Mouse (Mus musculus) CH12.LX (cell line): ENCODE measurements around the gene Rplp0. TPM values are rescaled to one million over a fixed set of nuclear protein-coding genes. Genes with fewer than 3 reads are reported as not detected.

ENCODE experiments used
- DNase-seq: peaks from one replicate; pipeline ENCODE4 v3.0.0-alpha.2; 2013; ENCODE audit errors: extremely low read depth
- H3K27ac ChIP-seq: 2 replicates; pipeline ENCODE4 v1.5.1; 2012; ENCODE audit warnings: low read depth, mild to moderate bottlenecking, control low read depth, moderate library complexity; ENCODE audit not compliant: insufficient read depth
- H3K27me3 ChIP-seq: replicated peaks from 2 replicates; pipeline ENCODE3; 2012; ENCODE audit warnings: inconsistent platforms
- H3K36me3 ChIP-seq, 2 experiments: replicated peaks in 1 of 2; 2 replicates each; pipeline versions ENCODE3 to v1.6.1; 2012; ENCODE audit warnings: inconsistent platforms in 1 of 2, low read length in 1 of 2, mild to moderate bottlenecking in 1 of 2, mixed read lengths in 1 of 2, moderate library complexity in 1 of 2; ENCODE audit not compliant: control insufficient read depth in 1 of 2, insufficient read depth in 1 of 2
- H3K4me1 ChIP-seq, 2 experiments: 2 replicates each; pipeline ENCODE4 v1.6.1; 2012; ENCODE audit warnings: inconsistent platforms in 1 of 2, moderate library complexity in 1 of 2; ENCODE audit not compliant: insufficient read depth in 2 of 2, control insufficient read depth in 1 of 2
- H3K4me2 ChIP-seq: 2 replicates; pipeline ENCODE4 v1.6.1; 2012; ENCODE audit warnings: low read depth, mild to moderate bottlenecking, control low read depth; ENCODE audit not compliant: poor library complexity, insufficient read depth, severe bottlenecking
- H3K4me3 ChIP-seq, 3 experiments: fragments of 150-350 bp in 1 of 3; sonication (generic) in 1 of 3; replicated peaks in 1 of 3; 2 replicates each; pipeline versions ENCODE3 to v1.5.1; 2011 to 2012; ENCODE audit warnings: low read depth in 2 of 3, low read length in 2 of 3, mild to moderate bottlenecking in 2 of 3, moderate library complexity in 2 of 3, control low read depth in 1 of 3, improper control_type of control experiment in 1 of 3, inconsistent platforms in 1 of 3, mixed read lengths in 1 of 3; ENCODE audit not compliant: poor library complexity in 1 of 3
- H3K79me2 ChIP-seq: replicated peaks from 2 replicates; pipeline ENCODE4 v1.6.1; 2012; ENCODE audit warnings: mild to moderate bottlenecking, moderate library complexity; ENCODE audit not compliant: control insufficient read depth, poor library complexity, insufficient read depth, severe bottlenecking; ENCODE audit errors: extremely low read depth
- H3K9ac ChIP-seq: 2 replicates; pipeline ENCODE4 v1.6.1; 2012; ENCODE audit warnings: low read depth, mild to moderate bottlenecking, control low read depth, moderate library complexity; ENCODE audit not compliant: insufficient read depth
- H3K9me3 ChIP-seq: replicated peaks from 2 replicates; pipeline ENCODE3; 2012; ENCODE audit warnings: low read length, inconsistent platforms, mixed read lengths
- BHLHE40 ChIP-seq: IDR thresholded peaks from 2 replicates; pipeline ENCODE4 v1.6.1; 2011; ENCODE audit warnings: mild to moderate bottlenecking, low read depth, low read length, improper control_type of control experiment
- CHD1 ChIP-seq: IDR thresholded peaks from 2 replicates; pipeline ENCODE4 v1.6.1; 2012; ENCODE audit warnings: low read depth, low read length, improper control_type of control experiment, inconsistent platforms
- CHD2 ChIP-seq: IDR thresholded peaks from 2 replicates; pipeline ENCODE4 v1.6.1; 2011; ENCODE audit warnings: low read length, improper control_type of control experiment
- E2F4 ChIP-seq: IDR thresholded peaks from 2 replicates; pipeline ENCODE4 v1.6.1; 2011; ENCODE audit warnings: low read depth, low read length, improper control_type of control experiment; ENCODE audit not compliant: insufficient replicate concordance
- EP300 ChIP-seq: IDR thresholded peaks from 2 replicates; pipeline ENCODE4 v1.6.1; 2011; ENCODE audit warnings: low read length, improper control_type of control experiment
- ETS1 ChIP-seq: conservative IDR thresholded peaks from 2 replicates; pipeline ENCODE4 v1.6.1; 2012; ENCODE audit warnings: low read depth, mild to moderate bottlenecking, inconsistent platforms, low read length, improper control_type of control experiment, moderate library complexity
- KAT2A ChIP-seq: IDR thresholded peaks from 2 replicates; pipeline ENCODE4 v1.6.1; 2012; ENCODE audit warnings: low read length, improper control_type of control experiment, inconsistent platforms; ENCODE audit not compliant: insufficient replicate concordance
- MAX ChIP-seq: IDR thresholded peaks from 2 replicates; pipeline ENCODE4 v1.6.1; 2011; ENCODE audit warnings: low read length, improper control_type of control experiment
- MXI1 ChIP-seq: IDR thresholded peaks from 2 replicates; pipeline ENCODE4 v1.6.1; 2011; ENCODE audit warnings: mild to moderate bottlenecking, low read depth, low read length, improper control_type of control experiment
- MYC ChIP-seq: IDR thresholded peaks from 2 replicates; pipeline ENCODE4 v1.6.1; 2011; ENCODE audit warnings: low read depth, mild to moderate bottlenecking, improper control_type of control experiment, low read length
- NELFE ChIP-seq: IDR thresholded peaks from 2 replicates; pipeline ENCODE4 v1.6.1; 2011; ENCODE audit warnings: low read depth, low read length, improper control_type of control experiment
- NRF1 ChIP-seq: IDR thresholded peaks from 2 replicates; pipeline ENCODE4 v1.6.1; 2014; ENCODE audit warnings: low read depth, mild to moderate bottlenecking, inconsistent platforms, low read length, improper control_type of control experiment, moderate library complexity
- PAX5 ChIP-seq: IDR thresholded peaks from 2 replicates; pipeline ENCODE4 v1.6.1; 2012; ENCODE audit warnings: low read length, inconsistent platforms, mixed read lengths
- SIN3A ChIP-seq: IDR thresholded peaks from 2 replicates; pipeline ENCODE4 v1.6.1; 2012; ENCODE audit warnings: low read length, improper control_type of control experiment, inconsistent platforms
- SMC3 ChIP-seq: IDR thresholded peaks from 2 replicates; pipeline ENCODE4 v1.6.1; 2011; ENCODE audit warnings: low read depth, low read length, improper control_type of control experiment
- TBP ChIP-seq: conservative IDR thresholded peaks from 2 replicates; pipeline ENCODE4 v1.6.1; 2011; ENCODE audit warnings: low read depth, low read length, improper control_type of control experiment
- UBTF ChIP-seq: IDR thresholded peaks from 2 replicates; pipeline ENCODE4 v1.6.1; 2012; ENCODE audit warnings: low read depth, mild to moderate bottlenecking, inconsistent platforms, low read length, improper control_type of control experiment, moderate library complexity
- USF1 ChIP-seq: IDR thresholded peaks from 2 replicates; pipeline ENCODE4 v1.6.1; 2014; ENCODE audit warnings: low read depth, mild to moderate bottlenecking, inconsistent platforms, low read length, improper control_type of control experiment
- USF2 ChIP-seq: conservative IDR thresholded peaks from 2 replicates; pipeline ENCODE4 v1.6.1; 2011; ENCODE audit warnings: low read depth, low read length, improper control_type of control experiment
- ZNF384 ChIP-seq: IDR thresholded peaks from 2 replicates; pipeline ENCODE4 v1.6.1; 2012; ENCODE audit warnings: low read depth, low read length, improper control_type of control experiment, inconsistent platforms
- dilution Hi-C: fragments of 300-500 bp; cut with MboI; formaldehyde crosslinking; loops from 2 replicates; pipeline ENCODE4 v1.14.3; 2020; ENCODE audit warnings: low sequenced_read_pairs; ENCODE audit not compliant: extremely low pct_unique_long_range_greater_than_20kb, extremely low pct_ligation_motif_present
- in situ Hi-C: fragments of 300-500 bp; cut with MboI; formaldehyde crosslinking; loops from 3 replicates; pipeline ENCODE4 v1.14.3; 2019; ENCODE audit warnings: low sequenced_read_pairs, low pct_ligation_motif_present, low pct_unique_long_range_greater_than_20kb, mixed read lengths
- polyA plus RNA-seq: library from polyadenylated mRNA; unstranded; fragments of >175 nt; gene quantifications from 2 replicates; pipeline ENCODE4 v1.2.1, GENCODE M21; 2012; ENCODE audit warnings: low read depth; ENCODE audit not compliant: insufficient read length
- total RNA-seq, 2 experiments: library from RNA; depleted of rRNA; stranded (reverse); fragments of 300-350 nt in 1 of 2; fragments of >200 nt in 1 of 2; gene quantifications; 2 replicates each; pipeline ENCODE4 v1.2.3; 2012 to 2014

Rplp0 gene
- total and polyA plus RNA-seq, 3 experiments = 4,800 to 6,606 (median 5,581) TPM

- Histone ChIP-seq H3K27me3 (no peaks in the 10 kb centered on the region), H3K4me3 (no peak overlapping the region), H3K4me2 (no peak overlapping the region), H3K27ac (no peak overlapping the region), H3K9ac (no peak overlapping the region), H3K9me3 (no peaks in the 10 kb centered on the region), H3K79me2 (no peaks in the 10 kb centered on the region), H3K4me1 (peaks cover 48 to 93% of the 10 kb centered on the region in 2 experiments), H3K36me3 (peaks cover 0 to 17% of the 10 kb centered on the region in 2 experiments)
- no peak for DNase-seq
- in situ Hi-C loops = no loop called here
- dilution Hi-C loops = no loop called here
- TF ChIP-seq SIN3A (no peak), PAX5 (no peak), BHLHE40 (no peak), USF1 (no peak), NELFE (no peak)
These were observed 25.0 kb upstream of the Rplp0 start for GRCm38 (mm10) chr5:115534290-115534731.

- DNase-seq = no peak
- Histone ChIP-seq H3K9ac (no peak overlapping the region), H3K4me1 (peaks cover 43 to 92% of the 10 kb centered on the region in 2 experiments), H3K4me2 (0 out of 2 replicates have a peak overlapping the region, but pooled peaks have one; percentile 6), H3K4me3 (no peak overlapping the region), H3K27ac (no peak overlapping the region), H3K9me3 (no peaks in the 10 kb centered on the region), H3K36me3 (peaks cover 0 to 15% of the 10 kb centered on the region in 2 experiments), H3K27me3 (no peaks in the 10 kb centered on the region), H3K79me2 (no peaks in the 10 kb centered on the region)
- in situ Hi-C loops = loop anchor here (5.0 kb wide), 1 partner anchor 33 kb away; no protein-coding TSS in a partner anchor
- dilution Hi-C loops = no loop called here
- TF ChIP-seq UBTF = no peak
- no peak for TF ChIP-seq ZNF384
- no peak for TF ChIP-seq E2F4
- no peak for TF ChIP-seq MYC
- no peak for TF ChIP-seq MXI1
- TF ChIP-seq CHD1 = no peak
- TF ChIP-seq TBP = no peak
- no peak for TF ChIP-seq NRF1
- no peak for TF ChIP-seq EP300
- no peak for TF ChIP-seq MAX
- TF ChIP-seq CHD2 = no peak
- TF ChIP-seq PAX5 = no peak
- no peak for TF ChIP-seq KAT2A
- no peak for TF ChIP-seq SMC3
- no peak for TF ChIP-seq USF2
- no peak for TF ChIP-seq ETS1
These were observed 24.4 kb upstream of the Rplp0 start for GRCm38 (mm10) chr5:115534856-115535255.
